Mouse (Mus musculus): ENCODE measurements around the gene Celf1. TPM values are rescaled to one million over a fixed set of nuclear protein-coding genes. Genes with fewer than 3 reads are reported as not detected.

Gene Celf1
- total and polyA plus RNA-seq, 3 experiments, result 29.7 to 69.7 (median 52.8) TPM

DNA sequence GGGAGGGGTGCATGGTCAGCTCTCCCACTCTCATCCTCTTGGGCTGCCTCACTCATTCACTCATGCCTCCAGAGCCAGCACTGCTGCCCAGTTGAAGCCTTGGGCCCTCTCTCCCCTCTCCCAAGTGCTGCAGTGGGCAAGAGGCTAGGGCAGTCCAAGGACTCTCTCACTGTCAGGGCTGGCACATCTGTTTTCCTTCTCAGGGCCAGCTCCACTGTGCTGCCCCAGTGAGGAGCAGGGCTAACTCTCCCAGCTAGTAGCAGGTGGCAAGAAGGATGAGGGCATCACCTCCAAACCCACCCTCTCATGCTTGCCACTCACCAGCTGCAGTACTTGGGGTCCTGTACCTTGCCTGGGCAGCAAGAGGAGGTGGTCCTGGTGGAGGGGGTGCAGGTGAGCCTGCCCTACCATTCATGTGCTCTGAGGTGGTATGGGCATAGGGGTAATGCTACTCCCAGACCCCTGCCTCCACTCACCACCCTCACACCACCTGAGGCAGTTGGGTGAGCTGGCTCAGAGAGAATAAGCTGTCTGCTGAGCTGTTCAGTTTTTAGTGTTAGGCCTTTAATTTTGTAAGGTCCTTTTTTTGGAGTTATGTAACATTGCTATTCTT, 10.5 kb downstream of the Celf1 start:
- in situ Hi-C loops (cut with MboI; ENCODE audit: low pct_ligation_motif_present, low pct_unique_long_range_greater_than_20kb, low sequenced_read_pairs), result no loop called here
- Histone ChIP-seq H3K4me1 (ENCODE audit: control insufficient read depth in 1 of 2, insufficient read depth in 2 of 2) (peaks cover 3 to 11% of the 10 kb centered on the region in 2 experiments; a peak in 3 of 4 replicates), H3K36me3 (replicated peaks in 1 of 2; ENCODE audit: control insufficient read depth in 1 of 2, insufficient read depth in 1 of 2, low read length in 1 of 2) (peaks cover 7 to 51% of the 10 kb centered on the region in 2 experiments), H3K9me3 (replicated peaks; ENCODE audit: low read length) (no peaks in the 10 kb centered on the region), H3K9ac (ENCODE audit: insufficient read depth, low read depth) (no peak overlapping the region), H3K4me2 (ENCODE audit: insufficient read depth, low read depth, poor library complexity, severe bottlenecking) (no peak overlapping the region), H3K4me3 (replicated peaks in 1 of 3; ENCODE audit: low read depth in 2 of 3, low read length in 2 of 3, poor library complexity in 1 of 3) (no peak overlapping the region), H3K79me2 (replicated peaks; ENCODE audit: control insufficient read depth, extremely low read depth, insufficient read depth, poor library complexity, severe bottlenecking) (peaks cover 80% of the 10 kb centered on the region), H3K27me3 (replicated peaks) (no peaks in the 10 kb centered on the region), H3K27ac (ENCODE audit: insufficient read depth, low read depth) (no peak overlapping the region)
- no peak for TF ChIP-seq ZC3H11A (IDR thresholded peaks at IDR 0.05; ENCODE audit: low read depth, low read length)
- no peak for TF ChIP-seq NELFE (IDR thresholded peaks at IDR 0.05; ENCODE audit: low read depth, low read length)
- TF ChIP-seq PAX5 (IDR thresholded peaks at IDR 0.05; ENCODE audit: low read length), result no peak
- TF ChIP-seq MYC (IDR thresholded peaks at IDR 0.05; ENCODE audit: low read depth, low read length), result no peak
- TF ChIP-seq ELF1 (IDR thresholded peaks at IDR 0.05; ENCODE audit: low read depth, low read length), result no peak
- TF ChIP-seq POLR2AphosphoS2 (IDR thresholded peaks at IDR 0.05; ENCODE audit: low read depth, low read length), result no peak
- no peak for TF ChIP-seq CTCF (conservative IDR thresholded peaks at IDR 0.05 in 1 of 2, IDR thresholded peaks at IDR 0.05 in 1 of 2; ENCODE audit: low read depth in 2 of 2, low read length in 2 of 2)
- no peak for TF ChIP-seq KAT2A (IDR thresholded peaks at IDR 0.05; ENCODE audit: insufficient replicate concordance, low read length)
- TF ChIP-seq TCF12 (IDR thresholded peaks at IDR 0.05; ENCODE audit: low read depth, low read length), result no peak
- TF ChIP-seq CHD1 (IDR thresholded peaks at IDR 0.05; ENCODE audit: low read depth, low read length), result no peak
- no peak for TF ChIP-seq E2F4 (IDR thresholded peaks at IDR 0.05; ENCODE audit: insufficient replicate concordance, low read depth, low read length)
- no peak for TF ChIP-seq MXI1 (IDR thresholded peaks at IDR 0.05; ENCODE audit: low read depth, low read length)
- TF ChIP-seq RCOR1 (conservative IDR thresholded peaks at IDR 0.05; ENCODE audit: low read depth, low read length), result no peak
- TF ChIP-seq NRF1 (IDR thresholded peaks at IDR 0.05; ENCODE audit: low read depth, low read length), result no peak
- no peak for DNase-seq (ENCODE audit: extremely low read depth)
- dilution Hi-C loops (cut with MboI; ENCODE audit: extremely low pct_ligation_motif_present, extremely low pct_unique_long_range_greater_than_20kb, low sequenced_read_pairs), result no loop called here

DNA sequence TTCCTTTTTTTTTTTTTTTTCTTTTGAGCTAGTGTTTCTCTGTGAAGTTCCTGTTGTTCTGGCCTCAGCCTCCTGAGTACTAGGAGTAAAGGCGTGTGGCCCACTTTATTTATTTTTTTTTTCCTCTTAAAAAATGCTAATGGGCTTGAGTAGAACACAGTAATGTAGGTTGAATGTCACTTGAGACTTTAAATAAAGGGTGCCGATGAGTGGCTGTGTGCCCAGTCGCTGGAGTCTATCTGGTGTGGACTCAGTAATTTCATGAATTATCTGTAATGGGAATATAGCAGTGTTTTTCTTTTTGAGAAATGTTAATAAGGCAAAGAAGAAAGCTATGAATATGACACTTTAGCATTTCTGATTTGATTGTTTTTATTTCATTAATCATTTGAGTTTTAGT, 13.3 kb downstream of the Celf1 start:
- no peaks in the 10 kb centered on the region for H3K27me3 ChIP-seq (replicated peaks)
- H3K9me3 ChIP-seq (replicated peaks; ENCODE audit: low read length), result no peaks in the 10 kb centered on the region
- no peak overlapping the region for H3K4me3 ChIP-seq (replicated peaks in 1 of 3; ENCODE audit: low read depth in 2 of 3, low read length in 2 of 3, poor library complexity in 1 of 3)
- no peak overlapping the region for H3K27ac ChIP-seq (ENCODE audit: insufficient read depth, low read depth)
- H3K4me1 ChIP-seq (ENCODE audit: control insufficient read depth in 1 of 2, insufficient read depth in 2 of 2), result peaks cover 3 to 6% of the 10 kb centered on the region in 2 experiments; a peak in 1 of 4 replicates
- no peak for TF ChIP-seq E2F4 (IDR thresholded peaks at IDR 0.05; ENCODE audit: insufficient replicate concordance, low read depth, low read length)
- TF ChIP-seq EP300 (IDR thresholded peaks at IDR 0.05; ENCODE audit: low read length), result no peak
- no peak for TF ChIP-seq MAFK (IDR thresholded peaks at IDR 0.05; ENCODE audit: insufficient replicate concordance, low read length)
- no peak for TF ChIP-seq ZC3H11A (IDR thresholded peaks at IDR 0.05; ENCODE audit: low read depth, low read length)
- no peak for TF ChIP-seq ELF1 (IDR thresholded peaks at IDR 0.05; ENCODE audit: low read depth, low read length)
- TF ChIP-seq ETS1 (conservative IDR thresholded peaks at IDR 0.05; ENCODE audit: low read depth, low read length), result no peak
- TF ChIP-seq JUND (conservative IDR thresholded peaks at IDR 0.05; ENCODE audit: low read depth, low read length), result no peak
- TF ChIP-seq JUN (IDR thresholded peaks at IDR 0.05; ENCODE audit: insufficient read depth, low read depth, low read length), result no peak
- no peak for TF ChIP-seq BHLHE40 (IDR thresholded peaks at IDR 0.05; ENCODE audit: low read depth, low read length)
- TF ChIP-seq ZKSCAN1 (IDR thresholded peaks at IDR 0.05; ENCODE audit: borderline replicate concordance, low read depth, low read length), result no peak
- no peak for TF ChIP-seq RCOR1 (conservative IDR thresholded peaks at IDR 0.05; ENCODE audit: low read depth, low read length)
- no peak for TF ChIP-seq MYC (IDR thresholded peaks at IDR 0.05; ENCODE audit: low read depth, low read length)
- no peak for TF ChIP-seq CTCF (conservative IDR thresholded peaks at IDR 0.05 in 1 of 2, IDR thresholded peaks at IDR 0.05 in 1 of 2; ENCODE audit: low read depth in 2 of 2, low read length in 2 of 2)
- TF ChIP-seq SMC3 (IDR thresholded peaks at IDR 0.05; ENCODE audit: low read depth, low read length), result no peak
- H3K4me2 ChIP-seq (ENCODE audit: insufficient read depth, low read depth, poor library complexity, severe bottlenecking), result no peak overlapping the region
- in situ Hi-C loops (cut with MboI; ENCODE audit: low pct_ligation_motif_present, low pct_unique_long_range_greater_than_20kb, low sequenced_read_pairs) (no loop called here), dilution Hi-C loops (cut with MboI; ENCODE audit: extremely low pct_ligation_motif_present, extremely low pct_unique_long_range_greater_than_20kb, low sequenced_read_pairs) (no loop called here)
- H3K9ac ChIP-seq (ENCODE audit: insufficient read depth, low read depth), result no peak overlapping the region
- no peak for DNase-seq (ENCODE audit: extremely low read depth)
- H3K79me2 ChIP-seq (replicated peaks; ENCODE audit: control insufficient read depth, extremely low read depth, insufficient read depth, poor library complexity, severe bottlenecking), result peaks cover 71% of the 10 kb centered on the region
- H3K36me3 ChIP-seq (replicated peaks in 1 of 2; ENCODE audit: control insufficient read depth in 1 of 2, insufficient read depth in 1 of 2, low read length in 1 of 2), result peaks cover 7 to 52% of the 10 kb centered on the region in 2 experiments
